Mouse (Mus musculus) cerebellum, adult 2 months (tissue): ENCODE data around the gene Tle2.

ENCODE experiments used
- CTCF ChIP-seq: fragments of 200-500 bp; IDR thresholded peaks from 2 replicates; pipeline ENCODE4 v1.5.1; 2011; ENCODE audit warnings: low read depth, mild to moderate bottlenecking, control low read depth, low read length, moderate library complexity, borderline replicate concordance; ENCODE audit not compliant: insufficient read depth
- POLR2A ChIP-seq: fragments of 200-500 bp; IDR thresholded peaks from 2 replicates; pipeline ENCODE4 v1.6.1; 2011; ENCODE audit warnings: low read length, control low read depth, borderline replicate concordance; ENCODE audit not compliant: insufficient read depth

GRCm38 (mm10) chr10:81593935-81594334 lies 19.6 kb downstream of the Tle2 start:
- TF ChIP-seq POLR2A: no peak; the same call in 1 of the 2 replicates
- TF ChIP-seq CTCF: no peak
